ENCODE assay signal across 6 mouse cellular contexts in genomic region chr19:60602066-60602465, GRCm38 (mm10). TPM values are rescaled to one million over a fixed set of nuclear protein-coding genes. Genes with fewer than 3 reads are reported as not detected.
DNase-seq lines count a peak whose midpoint lies in the region; TF ChIP-seq lines count a peak whose summit lies in the region.
"Not testable (repeated sequence)": the region's sequence is repeated elsewhere in the genome, so short reads cannot be mapped to it uniquely, and the experiment has no call there.

No protein-coding gene starts in this region.

- H3K9me3 ChIP-seq in ES-E14 (ENCODE audit: control insufficient read depth, insufficient read depth, low read depth, low read length): not testable (repeated sequence)

- H3K27me3 ChIP-seq in kidney, adult 2 months (replicated peaks; ENCODE audit: control insufficient read depth, insufficient read depth, low read length): not testable (repeated sequence)

- H3K27ac ChIP-seq in ES-E14 (ENCODE audit: insufficient read depth, low read depth, low read length, poor library complexity, severe bottlenecking): not testable (repeated sequence)
- peak overlapping the region; percentile 88 for H3K27ac ChIP-seq in kidney, adult 2 months (ENCODE audit: insufficient read depth, low read depth, low read length)

- not testable (repeated sequence) for TF ChIP-seq POLR2A in kidney, adult 2 months (IDR thresholded peaks at IDR 0.05; ENCODE audit: low read depth, low read length)

- not testable (repeated sequence) for H3K9ac ChIP-seq in ES-E14 (ENCODE audit: insufficient read depth, low read depth, low read length, poor library complexity, severe bottlenecking)

- not testable (repeated sequence) for H3K4me1 ChIP-seq in ES-E14 (ENCODE audit: control insufficient read depth in 2 of 2, insufficient read depth in 2 of 2, low read length in 2 of 2, poor library complexity in 1 of 2); kidney, adult 2 months (ENCODE audit: control insufficient read depth, insufficient read depth, low read length)

- TF ChIP-seq CTCF in kidney, adult 2 months (conservative IDR thresholded peaks at IDR 0.05; ENCODE audit: insufficient read depth, insufficient read length, low read depth, low read length): not testable (repeated sequence)

- WGBS in kidney, adult 2 months: 81% methylated on average over 1 of the region's 1 CpGs

- in situ Hi-C loops in ES-E14 (cut with MboI; ENCODE audit: low sequenced_read_pairs in 2 of 2, unreplicated experiment in 2 of 2): not testable (repeated sequence)

- not testable (repeated sequence) for H3K36me3 ChIP-seq in ES-E14 (ENCODE audit: control insufficient read depth, insufficient read depth, low read length, poor library complexity, severe bottlenecking); kidney, adult 2 months (ENCODE audit: control insufficient read depth, insufficient read depth, low read length)

- H3K4me3 ChIP-seq in ES-E14 (ENCODE audit: insufficient read depth in 1 of 2, low read depth in 1 of 2, low read length in 2 of 2, poor library complexity in 1 of 2, severe bottlenecking in 1 of 2): peak overlapping the region; percentile 23 to 30; a peak in 3 of 4 replicates
- not testable (repeated sequence) for H3K4me3 ChIP-seq in kidney, adult 2 months (ENCODE audit: insufficient read depth, low read depth, low read length)

- not testable (repeated sequence) for DNase-seq in ES-E14 (ENCODE audit: low read depth, low spot score)
- DNase-seq in kidney, adult 11 months: peak; percentile 78
- DNase-seq in kidney, adult 2 months: peak; percentile 88
- peak; percentile 82 for DNase-seq in kidney, adult 9 months
- DNase-seq in kidney, postnatal 14 days: peak; percentile 45
- DNase-seq in kidney, postnatal 36 days: peak; percentile 54 to 78

RNA-seq across cellular contexts. Expression of gene Cacul1, which starts 21.2 kb away (rescaled TPM):
- total RNA-seq in ES-E14 (2012; rRNA removed): 44.2 and 45.5 TPM in 2 replicates
- polyA plus RNA-seq in kidney, adult 2 months (2012; rRNA removed): 13.9 and 14.0 TPM in 2 replicates
